Mouse (Mus musculus): ENCODE measurements at regions not wholly inside any gene's neighbourhood (a gene's known extent, or its start where the extent isn't known, plus 50 kb on each side); places are given as distances from the start of the nearest gene placed in this dataset.

GRCm38 (mm10) chr6:117526161-117526935 lies 314.6 kb upstream of the Zfp637 start:
- in situ Hi-C loops (cut with MboI; ENCODE audit: low pct_unique_long_range_greater_than_20kb in 1 of 2, low sequenced_read_pairs in 2 of 2, unreplicated experiment in 1 of 2), result no loop called here

- in situ Hi-C loops (cut with MboI; ENCODE audit: low pct_unique_long_range_greater_than_20kb in 1 of 2, low sequenced_read_pairs in 2 of 2, unreplicated experiment in 1 of 2), result no loop called here
Measured at GRCm38 (mm10) chr6:117527526-117527925, 313.5 kb upstream of the Zfp637 start.

- in situ Hi-C loops (cut with MboI; ENCODE audit: low pct_unique_long_range_greater_than_20kb in 1 of 2, low sequenced_read_pairs in 2 of 2, unreplicated experiment in 1 of 2), result no loop called here
Measured at GRCm38 (mm10) chr6:117534149-117534548, 306.8 kb upstream of the Zfp637 start.

- in situ Hi-C loops (cut with MboI; ENCODE audit: low pct_unique_long_range_greater_than_20kb in 1 of 2, low sequenced_read_pairs in 2 of 2, unreplicated experiment in 1 of 2), result no loop called here
Measured at GRCm38 (mm10) chr6:117534991-117535390, 306.0 kb upstream of the Zfp637 start.

- in situ Hi-C loops (cut with MboI; ENCODE audit: low pct_unique_long_range_greater_than_20kb in 1 of 2, low sequenced_read_pairs in 2 of 2, unreplicated experiment in 1 of 2), result no loop called here
Measured at GRCm38 (mm10) chr6:117536084-117536483, 304.9 kb upstream of the Zfp637 start.

GRCm38 (mm10) chr6:117542431-117542830 lies 298.5 kb upstream of the Zfp637 start:
- in situ Hi-C loops (cut with MboI; ENCODE audit: low pct_unique_long_range_greater_than_20kb in 1 of 2, low sequenced_read_pairs in 2 of 2, unreplicated experiment in 1 of 2), result no loop called here

- in situ Hi-C loops (cut with MboI; ENCODE audit: low pct_unique_long_range_greater_than_20kb in 1 of 2, low sequenced_read_pairs in 2 of 2, unreplicated experiment in 1 of 2), result no loop called here
Measured at GRCm38 (mm10) chr6:117544276-117545196, 296.4 kb upstream of the Zfp637 start.

GRCm38 (mm10) chr6:117550930-117551329 lies 290.1 kb upstream of the Zfp637 start:
- in situ Hi-C loops (cut with MboI; ENCODE audit: low pct_unique_long_range_greater_than_20kb in 1 of 2, low sequenced_read_pairs in 2 of 2, unreplicated experiment in 1 of 2), result no loop called here

GRCm38 (mm10) chr6:117552006-117552667 lies 288.8 kb upstream of the Zfp637 start:
- in situ Hi-C loops (cut with MboI; ENCODE audit: low pct_unique_long_range_greater_than_20kb in 1 of 2, low sequenced_read_pairs in 2 of 2, unreplicated experiment in 1 of 2), result no loop called here

GRCm38 (mm10) chr6:117563159-117563558 lies 277.8 kb upstream of the Zfp637 start:
- in situ Hi-C loops (cut with MboI; ENCODE audit: low pct_unique_long_range_greater_than_20kb in 1 of 2, low sequenced_read_pairs in 2 of 2, unreplicated experiment in 1 of 2), result no loop called here

GRCm38 (mm10) chr6:117563704-117564103 lies 277.3 kb upstream of the Zfp637 start:
- in situ Hi-C loops (cut with MboI; ENCODE audit: low pct_unique_long_range_greater_than_20kb in 1 of 2, low sequenced_read_pairs in 2 of 2, unreplicated experiment in 1 of 2), result no loop called here

GRCm38 (mm10) chr6:117566786-117567185 lies 274.2 kb upstream of the Zfp637 start:
- in situ Hi-C loops (cut with MboI; ENCODE audit: low pct_unique_long_range_greater_than_20kb in 1 of 2, low sequenced_read_pairs in 2 of 2, unreplicated experiment in 1 of 2), result no loop called here

GRCm38 (mm10) chr6:117567691-117568090 lies 273.3 kb upstream of the Zfp637 start:
- in situ Hi-C loops (cut with MboI; ENCODE audit: low pct_unique_long_range_greater_than_20kb in 1 of 2, low sequenced_read_pairs in 2 of 2, unreplicated experiment in 1 of 2), result no loop called here

- in situ Hi-C loops (cut with MboI; ENCODE audit: low pct_unique_long_range_greater_than_20kb in 1 of 2, low sequenced_read_pairs in 2 of 2, unreplicated experiment in 1 of 2), result no loop called here
Measured at GRCm38 (mm10) chr6:117569576-117570326, 271.2 kb upstream of the Zfp637 start.

- in situ Hi-C loops (cut with MboI; ENCODE audit: low pct_unique_long_range_greater_than_20kb in 1 of 2, low sequenced_read_pairs in 2 of 2, unreplicated experiment in 1 of 2), result no loop called here
Measured at GRCm38 (mm10) chr6:117570346-117570745, 270.6 kb upstream of the Zfp637 start.

- in situ Hi-C loops (cut with MboI; ENCODE audit: low pct_unique_long_range_greater_than_20kb in 1 of 2, low sequenced_read_pairs in 2 of 2, unreplicated experiment in 1 of 2), result no loop called here
Measured at GRCm38 (mm10) chr6:117570791-117571190, 270.2 kb upstream of the Zfp637 start.

GRCm38 (mm10) chr6:117572006-117572405 lies 269.0 kb upstream of the Zfp637 start:
- in situ Hi-C loops (cut with MboI; ENCODE audit: low pct_unique_long_range_greater_than_20kb in 1 of 2, low sequenced_read_pairs in 2 of 2, unreplicated experiment in 1 of 2), result no loop called here

GRCm38 (mm10) chr6:117573371-117573770 lies 267.6 kb upstream of the Zfp637 start:
- in situ Hi-C loops (cut with MboI; ENCODE audit: low pct_unique_long_range_greater_than_20kb in 1 of 2, low sequenced_read_pairs in 2 of 2, unreplicated experiment in 1 of 2), result no loop called here
